In the genomic region with DNA sequence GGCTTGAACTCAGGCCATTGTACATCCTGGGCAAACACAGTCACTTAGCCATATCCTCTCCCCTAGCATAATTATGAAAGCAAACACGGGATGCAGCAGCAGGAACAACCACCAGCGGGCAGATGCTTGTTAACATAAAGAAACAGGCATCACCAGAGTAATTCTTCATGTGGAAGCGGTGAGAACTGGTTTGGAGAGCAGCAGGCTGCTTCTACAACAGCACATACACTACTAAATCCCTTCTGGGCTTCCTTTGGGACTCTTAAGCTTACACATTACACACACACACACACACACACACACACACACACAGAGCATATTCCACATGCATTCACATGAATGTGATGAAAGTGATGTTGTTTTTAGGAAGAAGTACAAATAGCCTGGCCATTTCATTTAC, we compare ENCODE assay signal across 13 mouse cellular contexts.
DNase-seq lines count a peak whose midpoint lies in the region; ATAC-seq and TF ChIP-seq lines count a peak whose summit lies in the region.
"Had no signal": no experiment of that assay in that cellular context is flagged by ENCODE, and none has a peak within 500 bp of the region (broad histone marks: within the 10 kb centered on the region; RNA-seq: fewer than 3 reads in every experiment).

No protein-coding gene starts in this region.

- TF ChIP-seq POLR2A in brain, embryonic 14.5 days (IDR thresholded peaks at IDR 0.05; ENCODE audit: borderline replicate concordance, extremely low read depth, insufficient read depth, insufficient read length, poor library complexity, severe bottlenecking) = no peak

- H3K36me3 ChIP-seq in embryonic facial prominence, embryonic 13.5 days = no peaks in the 10 kb centered on the region
- H3K36me3 ChIP-seq in hindbrain, embryonic 11.5 days (ENCODE audit: control insufficient read depth, insufficient read depth, low read length) = no peaks in the 10 kb centered on the region
- H3K36me3 ChIP-seq in midbrain, embryonic 13.5 days = no peaks in the 10 kb centered on the region

- peak; percentile 80 for DNase-seq in brain, embryonic 14.5 days (ENCODE audit: low read depth)
- no peak for DNase-seq in hindbrain, embryonic 11.5 days (ENCODE audit: low spot score)
- DNase-seq in testis, postnatal 10 days (ENCODE audit: low spot score) = no peak
- DNase-seq: adrenal gland, postnatal 14 days; cerebellum, adult 2 months; heart, postnatal 10 days; kidney, adult 8-10 months; thymus, postnatal 14 days had no signal

- H3K27ac ChIP-seq in embryonic facial prominence, embryonic 13.5 days = peak overlapping the region; percentile 44
- 0 out of 2 replicates have a peak overlapping the region, but pooled peaks have one; percentile 45 for H3K27ac ChIP-seq in hindbrain, embryonic 11.5 days (ENCODE audit: low read depth, low read length)
- H3K27ac ChIP-seq in midbrain, embryonic 13.5 days = peak overlapping the region; percentile 9

- H3K27me3 ChIP-seq in embryonic facial prominence, embryonic 13.5 days = no peaks in the 10 kb centered on the region
- H3K27me3 ChIP-seq in hindbrain, embryonic 11.5 days (ENCODE audit: control insufficient read depth, insufficient read depth, low read length) = no peaks in the 10 kb centered on the region
- no peaks in the 10 kb centered on the region for H3K27me3 ChIP-seq in midbrain, embryonic 13.5 days
- H3K27me3 ChIP-seq: CH12.LX had no signal

- no peak for ATAC-seq in embryonic facial prominence, embryonic 13.5 days (ENCODE audit: insufficient number of reproducible peaks, insufficient read depth, low FRiP score, low TSS enrichment, low read depth)
- no peak for ATAC-seq in hindbrain, embryonic 11.5 days (ENCODE audit: low FRiP score)
- ATAC-seq in midbrain, embryonic 13.5 days = no peak
- ATAC-seq in granulocyte monocyte progenitor cell, adult 5-6 weeks (replicated peaks; ENCODE audit: poor library complexity, severe bottlenecking) = no peak
- ATAC-seq in cerebellum, adult (ENCODE audit: insufficient number of reproducible peaks, low FRiP score, low TSS enrichment) = no peak

- no peak overlapping the region for H3K9ac ChIP-seq in embryonic facial prominence, embryonic 13.5 days
- H3K9ac ChIP-seq in hindbrain, embryonic 11.5 days (ENCODE audit: low read depth, low read length) = no peak overlapping the region
- no peak overlapping the region for H3K9ac ChIP-seq in midbrain, embryonic 13.5 days (replicated peaks)

- no peaks in the 10 kb centered on the region for H3K9me3 ChIP-seq in embryonic facial prominence, embryonic 13.5 days
- H3K9me3 ChIP-seq in hindbrain, embryonic 11.5 days (ENCODE audit: control insufficient read depth, low read length) = no peaks in the 10 kb centered on the region
- no peaks in the 10 kb centered on the region for H3K9me3 ChIP-seq in midbrain, embryonic 13.5 days

- no peak overlapping the region for H3K4me3 ChIP-seq in embryonic facial prominence, embryonic 13.5 days
- no peak overlapping the region for H3K4me3 ChIP-seq in hindbrain, embryonic 11.5 days (ENCODE audit: low read depth, low read length)
- no peak overlapping the region for H3K4me3 ChIP-seq in midbrain, embryonic 13.5 days (replicated peaks)

- TF ChIP-seq CTCF in brain, embryonic 14.5 days (IDR thresholded peaks at IDR 0.05; ENCODE audit: borderline replicate concordance, extremely low read depth, insufficient read depth, insufficient read length) = peak; percentile 16; the same call in 1 of the 2 replicates

- H3K4me2 ChIP-seq in embryonic facial prominence, embryonic 13.5 days = no peak overlapping the region
- H3K4me2 ChIP-seq in hindbrain, embryonic 11.5 days (replicated peaks; ENCODE audit: low read depth, low read length) = no peak overlapping the region
- no peak overlapping the region for H3K4me2 ChIP-seq in midbrain, embryonic 13.5 days (replicated peaks)

- H3K4me1 ChIP-seq in embryonic facial prominence, embryonic 13.5 days = peaks cover 49% of the 10 kb centered on the region
- H3K4me1 ChIP-seq in hindbrain, embryonic 11.5 days (replicated peaks; ENCODE audit: control insufficient read depth, insufficient read depth, low read length) = peaks cover 3% of the 10 kb centered on the region
- H3K4me1 ChIP-seq in midbrain, embryonic 13.5 days (replicated peaks) = peaks cover 47% of the 10 kb centered on the region

- 55% methylated on average over 3 of the region's 3 CpGs for WGBS in embryonic facial prominence, embryonic 13.5 days
- WGBS in hindbrain, embryonic 11.5 days = 50% methylated on average over 3 of the region's 3 CpGs
- 39% methylated on average over 3 of the region's 3 CpGs for WGBS in midbrain, embryonic 13.5 days
